Mouse (Mus musculus) right cerebral cortex, postnatal 36 days (tissue): Measurements from ENCODE around the gene Fut2.
"Not testable (repeated sequence)": the region's sequence is repeated elsewhere in the genome, so short reads cannot be mapped to it uniquely, and the experiment has no call there.

Source experiments
- DNase-seq, 2 experiments: peaks; one replicate each; pipeline ENCODE4 v3.0.0; 2022; ENCODE audit warnings: low spot score in 2 of 2, mixed read lengths in 1 of 2

The Fut2 gene

GRCm38 (mm10) chr7:45677627-45678295 lies 11.6 kb upstream of the Fut2 start:
- no peak for DNase-seq

- DNase-seq: no peak
Observed at GRCm38 (mm10) chr7:45668921-45669320, 2.7 kb upstream of the Fut2 start.

- DNase-seq: no peak
Observed at GRCm38 (mm10) chr7:45667761-45668160, 1.6 kb upstream of the Fut2 start.

- no peak for DNase-seq
Observed at GRCm38 (mm10) chr7:45665303-45666138, 673 bp downstream of the Fut2 start.

GRCm38 (mm10) chr7:45661702-45662101 lies 4.5 kb downstream of the Fut2 start:
- DNase-seq: not testable (repeated sequence)

- no peak for DNase-seq
Observed at GRCm38 (mm10) chr7:45660746-45661478, 5.3 kb downstream of the Fut2 start.

- DNase-seq: no peak
Observed at GRCm38 (mm10) chr7:45654424-45655047, 11.7 kb downstream of the Fut2 start.

- DNase-seq: not testable (repeated sequence)
Observed at GRCm38 (mm10) chr7:45650484-45650883, 15.7 kb downstream of the Fut2 start.

GRCm38 (mm10) chr7:45649351-45649750 lies 16.8 kb downstream of the Fut2 start:
- no peak for DNase-seq

GRCm38 (mm10) chr7:45646671-45647070 lies 19.5 kb downstream of the Fut2 start:
- DNase-seq: no peak

- no peak for DNase-seq
Observed at GRCm38 (mm10) chr7:45645591-45645971, 20.6 kb downstream of the Fut2 start.

GRCm38 (mm10) chr7:45644872-45645590 lies 21.2 kb downstream of the Fut2 start:
- no peak for DNase-seq

- peak; percentile 48 to 73 for DNase-seq
Observed at GRCm38 (mm10) chr7:45644183-45644582, 22.0 kb downstream of the Fut2 start.

GRCm38 (mm10) chr7:45643441-45644178 lies 22.6 kb downstream of the Fut2 start:
- DNase-seq: peak; percentile 89 to 92

GRCm38 (mm10) chr7:45642503-45643255 lies 23.5 kb downstream of the Fut2 start:
- DNase-seq: no peak

GRCm38 (mm10) chr7:45642083-45642482 lies 24.1 kb downstream of the Fut2 start:
- DNase-seq: no peak

- DNase-seq: no peak
Observed at GRCm38 (mm10) chr7:45641391-45642040, 24.7 kb downstream of the Fut2 start.

- no peak for DNase-seq
Observed at GRCm38 (mm10) chr7:45640191-45640957, 25.8 kb downstream of the Fut2 start.
